Mouse (Mus musculus) lung, adult 18-20 months (tissue): ENCODE measurements around the gene Pwp2.
A peak's percentile ranks its signal among the peaks of the same experiment; 100 is the strongest.

Experiments
- DNase-seq, 2 experiments: peaks; one replicate each; pipeline ENCODE4 v3.0.0; 2022; ENCODE audit warnings: mixed read lengths in 2 of 2

Pwp2 gene

GRCm38 (mm10) chr10:78169281-78170042, 15.5 kb downstream of the Pwp2 start, which contains the start of gene D10Jhu81e:
TSS of gene D10Jhu81e (minus strand) at chr10:78169782.
- peak; percentile 100 for DNase-seq

- DNase-seq, result no peak
Measured at GRCm38 (mm10) chr10:78168792-78169191, 16.2 kb downstream of the Pwp2 start.

- no peak for DNase-seq
Measured at GRCm38 (mm10) chr10:78167775-78168174, 17.2 kb downstream of the Pwp2 start.

GRCm38 (mm10) chr10:78167333-78167732, 17.6 kb downstream of the Pwp2 start:
- DNase-seq, result no peak

- no peak for DNase-seq
Measured at GRCm38 (mm10) chr10:78165256-78166005, 19.5 kb downstream of the Pwp2 start.

- DNase-seq, result no peak
Measured at GRCm38 (mm10) chr10:78164786-78165185, 20.2 kb downstream of the Pwp2 start.

DNA sequence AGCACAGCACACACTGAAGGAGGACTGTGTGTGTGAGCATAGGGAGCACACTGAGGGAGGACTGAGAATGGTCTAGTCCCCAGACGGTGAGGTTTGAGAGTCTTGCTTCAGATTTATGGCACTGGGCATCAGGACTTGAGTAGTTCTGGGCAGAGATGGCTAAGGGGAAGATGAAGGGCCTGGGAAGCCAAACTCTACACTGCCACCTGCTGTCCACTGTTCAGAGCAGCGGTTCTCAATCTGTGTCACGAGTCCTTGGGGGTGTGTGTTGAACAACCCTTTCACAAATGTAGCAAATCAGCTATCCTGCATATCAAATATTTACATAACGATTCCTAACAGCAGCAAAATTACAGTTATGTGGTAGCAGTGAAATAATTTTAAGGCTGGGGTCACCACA, 21.0 kb downstream of the Pwp2 start:
- peak; percentile 70 to 75 for DNase-seq

DNA sequence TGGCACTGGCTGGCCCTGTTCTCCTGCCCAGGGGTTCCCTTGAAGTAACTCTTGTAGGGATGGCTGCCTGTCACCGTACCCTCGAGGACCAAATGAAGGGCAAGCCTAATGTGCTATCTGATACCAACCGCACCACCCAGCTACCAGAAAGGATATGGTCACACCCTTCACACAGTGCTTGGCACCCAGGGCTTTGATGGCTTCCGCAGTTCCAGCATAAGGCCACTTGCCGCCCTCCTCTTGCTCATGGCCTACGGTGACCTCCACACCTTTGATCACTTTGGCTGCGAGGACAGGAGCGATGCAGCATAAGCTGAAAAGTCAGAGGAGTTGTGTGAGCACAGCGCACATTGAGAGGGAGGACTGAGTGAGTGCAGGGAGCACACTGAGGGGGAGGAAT, 21.7 kb downstream of the Pwp2 start:
- no peak for DNase-seq

- DNase-seq, result no peak
Measured at GRCm38 (mm10) chr10:78162646-78163045, 22.3 kb downstream of the Pwp2 start.

DNA sequence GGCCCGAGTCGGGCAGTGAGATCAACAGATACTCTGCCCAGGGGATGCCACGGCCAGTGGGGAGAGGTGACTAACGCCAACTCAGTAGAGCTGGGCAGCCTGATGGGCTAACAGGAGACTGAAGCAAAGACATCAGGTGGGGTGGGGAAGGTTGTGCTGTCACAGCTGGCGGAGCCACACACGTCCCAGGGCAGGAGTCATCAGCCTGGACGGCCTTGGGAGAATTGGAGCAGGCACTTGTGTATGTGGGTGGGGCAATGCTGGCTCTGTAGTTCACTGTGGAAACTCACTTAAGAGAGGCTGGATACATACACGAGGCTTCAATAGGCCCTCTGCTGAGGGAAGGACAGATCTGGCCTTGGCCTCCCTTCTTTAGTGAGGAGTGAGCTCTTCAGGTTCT, 23.9 kb downstream of the Pwp2 start:
- DNase-seq, result no peak

- peak in 1 of 2 experiments; percentile 46 for DNase-seq
Measured at GRCm38 (mm10) chr10:78160369-78161095, 24.4 kb downstream of the Pwp2 start.

DNA sequence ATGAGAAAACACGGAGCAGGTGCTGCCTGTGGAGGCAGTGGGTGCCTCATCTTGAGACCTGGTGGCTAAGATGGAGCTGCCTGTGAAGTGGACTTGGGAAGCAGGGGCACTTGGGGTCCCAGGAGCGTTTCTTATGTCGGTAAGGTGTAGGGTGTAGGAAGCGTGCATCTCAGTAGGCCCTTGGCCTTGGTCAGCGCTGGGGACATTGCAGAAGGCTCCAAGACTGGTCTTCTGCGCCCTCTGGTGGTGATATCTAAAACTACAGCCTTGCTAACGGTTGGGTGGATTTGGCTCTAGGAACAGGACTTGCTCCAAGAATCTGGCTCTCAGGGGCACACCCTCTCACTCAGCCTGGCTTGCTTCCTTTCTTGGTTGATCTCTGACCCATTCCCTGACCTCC, 25.0 kb downstream of the Pwp2 start:
- DNase-seq, result peak; percentile 89 to 92

- peak; percentile 83 to 88 for DNase-seq
Measured at GRCm38 (mm10) chr10:78159252-78159878, 25.6 kb downstream of the Pwp2 start.

DNA sequence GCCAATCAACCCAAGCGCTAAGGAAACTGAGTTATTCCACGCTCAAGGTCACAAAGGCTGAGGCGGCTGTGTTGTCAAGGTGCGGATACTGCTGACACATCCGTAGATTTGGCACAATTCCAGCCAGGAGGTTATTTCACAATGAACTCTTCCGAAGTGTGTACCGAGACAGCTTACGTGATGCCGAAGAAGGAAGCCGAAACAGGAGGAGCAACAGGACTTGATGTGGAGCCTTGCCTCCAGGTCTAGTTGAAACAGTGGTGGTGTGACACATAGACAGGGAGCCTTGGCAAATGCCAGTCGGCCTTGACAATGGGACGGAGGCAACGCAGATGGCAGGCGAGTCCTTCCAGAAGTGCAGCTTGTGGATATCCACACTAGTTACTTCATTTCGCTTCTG, 26.9 kb downstream of the Pwp2 start:
- no peak for DNase-seq

- no peak for DNase-seq
Measured at GRCm38 (mm10) chr10:78156926-78157325, 28.0 kb downstream of the Pwp2 start.

DNA sequence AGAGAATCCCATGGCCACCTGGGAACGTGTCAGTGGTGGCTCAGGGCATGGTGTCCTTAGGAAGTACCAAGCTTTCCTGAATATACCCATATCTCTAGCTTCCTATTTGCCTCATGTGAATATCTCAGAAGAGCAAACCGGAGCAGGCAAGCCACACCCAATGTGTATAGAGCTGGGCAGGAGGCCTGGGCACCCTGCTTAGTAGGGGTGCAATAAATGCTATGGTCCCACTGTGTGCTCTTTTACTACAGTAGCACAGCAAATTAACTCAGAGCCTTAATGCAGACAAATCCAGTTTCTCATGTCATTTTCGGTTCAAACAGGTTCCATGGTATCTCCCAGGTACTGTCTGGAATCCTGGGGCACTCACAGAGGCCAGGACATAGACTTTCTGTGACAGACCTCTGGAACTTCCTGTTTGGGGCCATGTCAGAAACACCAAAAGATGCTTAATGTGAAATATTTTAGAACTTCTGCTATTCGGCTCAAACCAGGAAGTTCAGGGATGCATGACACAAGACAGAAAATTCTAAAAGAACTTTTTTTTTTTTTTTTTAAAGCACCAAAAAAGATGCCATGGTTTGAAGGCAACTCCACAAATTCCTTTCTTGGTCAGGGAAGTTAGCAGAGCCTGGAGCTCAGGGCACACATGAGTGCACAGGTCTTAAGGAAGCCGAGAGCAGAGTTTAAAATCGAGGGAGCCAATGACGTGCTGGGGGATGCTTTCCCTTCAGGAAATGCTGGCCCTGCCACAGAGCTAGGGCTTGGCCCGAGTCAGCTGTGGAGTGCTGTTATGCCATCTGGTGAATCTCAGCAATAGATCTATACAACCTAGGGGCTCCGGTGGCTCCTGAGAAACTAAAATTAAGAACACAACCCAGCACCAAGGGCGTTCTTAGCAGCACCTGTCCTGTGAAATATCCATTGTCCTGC, 35.8 kb downstream of the Pwp2 start:
- no peak for DNase-seq

DNA sequence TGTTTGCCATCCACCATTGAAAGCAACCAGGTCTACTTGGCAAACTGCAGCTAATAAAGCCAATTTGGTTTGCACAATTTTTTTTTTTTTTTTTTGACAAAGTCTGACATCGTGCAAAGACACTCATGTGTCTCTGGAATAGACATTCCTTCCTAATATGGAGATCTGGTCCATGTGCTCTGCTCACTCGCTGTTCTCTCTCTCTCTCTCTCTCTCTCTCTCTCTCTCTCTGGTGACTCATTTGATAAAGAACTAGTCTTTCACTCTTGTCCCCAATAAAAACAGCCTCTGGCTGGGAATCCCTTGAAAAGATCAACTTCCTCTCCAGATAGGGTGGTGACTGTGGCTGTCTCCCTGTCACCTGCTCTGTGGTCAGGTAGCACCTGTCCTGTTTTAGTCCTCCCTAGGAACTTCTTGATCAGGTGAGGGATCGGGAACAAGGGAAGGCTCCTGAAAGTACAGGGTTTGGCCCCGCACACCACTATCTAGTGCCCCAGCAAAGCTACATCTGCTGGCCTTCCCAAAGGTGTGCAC, 37.0 kb downstream of the Pwp2 start:
- DNase-seq, result no peak

- no peak for DNase-seq
Measured at GRCm38 (mm10) chr10:78143727-78144505, 41.0 kb downstream of the Pwp2 start.

DNA sequence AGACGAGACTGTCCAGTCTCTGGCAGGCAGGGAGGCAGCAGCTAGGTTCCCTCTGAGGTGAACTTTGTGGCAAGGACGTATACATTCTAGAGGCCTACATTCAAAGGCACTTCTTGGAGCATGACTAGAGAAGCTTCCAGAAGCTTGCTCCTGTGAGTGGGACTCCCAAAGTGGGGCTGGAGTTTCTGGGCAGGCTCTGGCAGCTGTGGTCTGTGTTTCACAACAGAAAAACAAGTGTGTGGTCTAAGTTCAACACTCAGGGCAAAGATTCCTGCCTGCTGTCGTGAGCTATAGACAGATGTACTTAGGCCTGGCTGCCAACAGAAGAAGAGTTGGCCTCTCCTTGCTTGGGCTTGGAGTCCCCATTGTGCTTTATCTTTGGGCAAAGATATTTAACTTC, 44.1 kb downstream of the Pwp2 start:
- no peak for DNase-seq

GRCm38 (mm10) chr10:78140251-78140600, 44.7 kb downstream of the Pwp2 start:
- no peak for DNase-seq
